Mouse (Mus musculus) hindbrain, embryonic 12.5 days (tissue): Measurements from ENCODE around the gene Piga. TPM values are rescaled to one million over a fixed set of nuclear protein-coding genes. Genes with fewer than 3 reads are reported as not detected.

Experiments used
- polyA plus RNA-seq: library from polyadenylated mRNA; unstranded; fragments of >200 nt; fragmentation: Nextera tagmentation; extraction: Ambion mirVana; gene quantifications from 2 replicates; pipeline ENCODE4 v1.2.1, GENCODE M21; 2016

The Piga gene
- polyA plus RNA-seq, 1 experiment from 2014 or later: 11.4 TPM

Other genes starting within 250 kb of the Piga start
- gene Bmx, start 161.6 kb upstream of the Piga start, polyA plus RNA-seq: 0.25 and 0.60 TPM in 2 replicates
- gene Pir, start 150.4 kb upstream of the Piga start, polyA plus RNA-seq: 4.3 and 6.5 TPM in 2 replicates
- 1.7 and 1.9 TPM in 2 replicates for gene Vegfd, start 46.4 kb upstream of the Piga start, polyA plus RNA-seq
- gene Asb11, start 17.2 kb downstream of the Piga start, polyA plus RNA-seq: not detected in 2 replicates
- gene Asb9, start 86.5 kb downstream of the Piga start, polyA plus RNA-seq: 1.6 and 1.9 TPM in 2 replicates